Comparison of ENCODE assay signal across 27 mouse cellular contexts in genomic region chr13:46833586-46833985, GRCm38 (mm10).
DNase-seq lines count a peak whose midpoint lies in the region; ATAC-seq lines count a peak whose summit lies in the region.
"Had no signal": no experiment of that assay in that cellular context is flagged by ENCODE, and none has a peak within 500 bp of the region (broad histone marks: within the 10 kb centered on the region; RNA-seq: fewer than 3 reads in every experiment).

No protein-coding gene starts in this region.

- H3K9ac ChIP-seq in embryonic facial prominence, embryonic 13.5 days = no peak overlapping the region
- no peak overlapping the region for H3K9ac ChIP-seq in embryonic facial prominence, embryonic 15.5 days
- no peak overlapping the region for H3K9ac ChIP-seq in hindbrain, embryonic 13.5 days
- H3K9ac ChIP-seq: embryonic facial prominence, embryonic 12.5 days; forebrain, embryonic 12.5 days had no signal

- H3K27me3 ChIP-seq in embryonic facial prominence, embryonic 13.5 days = no peaks in the 10 kb centered on the region
- no peaks in the 10 kb centered on the region for H3K27me3 ChIP-seq in embryonic facial prominence, embryonic 10.5 days (replicated peaks; ENCODE audit: low read depth, poor library complexity, severe bottlenecking)
- H3K27me3 ChIP-seq in embryonic facial prominence, embryonic 15.5 days = no peaks in the 10 kb centered on the region
- no peaks in the 10 kb centered on the region for H3K27me3 ChIP-seq in hindbrain, embryonic 13.5 days
- H3K27me3 ChIP-seq: CH12.LX; embryonic facial prominence, embryonic 12.5 days; forebrain, embryonic 12.5 days; Patski had no signal

- 44% methylated on average over 5 of the region's 5 CpGs for WGBS in embryonic facial prominence, embryonic 13.5 days
- WGBS in embryonic facial prominence, embryonic 10.5 days = 86% methylated on average over 5 of the region's 5 CpGs
- WGBS in embryonic facial prominence, embryonic 15.5 days = 44% methylated on average over 5 of the region's 5 CpGs
- WGBS in hindbrain, embryonic 13.5 days = 88% methylated on average over 5 of the region's 5 CpGs

- H3K4me3 ChIP-seq in embryonic facial prominence, embryonic 13.5 days = no peak overlapping the region
- H3K4me3 ChIP-seq in embryonic facial prominence, embryonic 10.5 days = no peak overlapping the region
- H3K4me3 ChIP-seq in embryonic facial prominence, embryonic 15.5 days (replicated peaks) = no peak overlapping the region
- H3K4me3 ChIP-seq in hindbrain, embryonic 13.5 days = no peak overlapping the region
- H3K4me3 ChIP-seq: embryonic facial prominence, embryonic 12.5 days; erythroblast, embryonic 14.5 days; forebrain, embryonic 10.5 days; forebrain, embryonic 12.5 days had no signal

- no peak for ATAC-seq in embryonic facial prominence, embryonic 13.5 days (ENCODE audit: insufficient number of reproducible peaks, insufficient read depth, low FRiP score, low TSS enrichment, low read depth)
- peak; percentile 70 for ATAC-seq in embryonic facial prominence, embryonic 15.5 days (ENCODE audit: insufficient number of reproducible peaks, low FRiP score, low TSS enrichment, low read depth)
- ATAC-seq in hindbrain, embryonic 13.5 days (ENCODE audit: low FRiP score) = no peak
- ATAC-seq: activated CD4-positive, CD25-positive, alpha-beta regulatory T cell, adult 4 months; CD4-positive, CD25-positive, alpha-beta regulatory T cell, adult 4 months; forebrain, embryonic 14.5 days; forebrain, embryonic 16.5 days; Patski had no signal

- peak overlapping the region; percentile 41; the same call in 1 of the 2 replicates for H3K27ac ChIP-seq in embryonic facial prominence, embryonic 13.5 days
- H3K27ac ChIP-seq in embryonic facial prominence, embryonic 10.5 days (replicated peaks) = no peak overlapping the region
- 0 out of 2 replicates have a peak overlapping the region, but pooled peaks have one; percentile 60 for H3K27ac ChIP-seq in embryonic facial prominence, embryonic 15.5 days (replicated peaks)
- no peak overlapping the region for H3K27ac ChIP-seq in hindbrain, embryonic 13.5 days
- H3K27ac ChIP-seq: forebrain, embryonic 10.5 days; forebrain, embryonic 12.5 days had no signal

- DNase-seq in embryonic facial prominence, embryonic 10.5 days (ENCODE audit: low spot score) = no peak
- DNase-seq in right cerebral cortex, adult 18-20 months = peak; percentile 20
- no peak for DNase-seq in right cerebral cortex, postnatal 4 days
- DNase-seq: adrenal gland, adult 8-10 months; adrenal gland, postnatal 14 days; adrenal gland, postnatal 36 days; cerebellum, adult 11 months; cerebellum, adult 18-20 months; cerebellum, adult 8-10 months; cerebellum, adult 9-11 months; cerebellum, postnatal 14 days; cerebellum, postnatal 36 days; embryo, embryonic 11 days had no signal

- H3K36me3 ChIP-seq in embryonic facial prominence, embryonic 13.5 days = peaks cover 43% of the 10 kb centered on the region
- peaks cover 79% of the 10 kb centered on the region for H3K36me3 ChIP-seq in embryonic facial prominence, embryonic 10.5 days (replicated peaks)
- H3K36me3 ChIP-seq in embryonic facial prominence, embryonic 15.5 days = peaks cover 28% of the 10 kb centered on the region
- peaks cover 30% of the 10 kb centered on the region for H3K36me3 ChIP-seq in hindbrain, embryonic 13.5 days
- H3K36me3 ChIP-seq: G1E had no signal

- no peaks in the 10 kb centered on the region for H3K9me3 ChIP-seq in embryonic facial prominence, embryonic 13.5 days
- peaks cover 20% of the 10 kb centered on the region; the same call in 1 of the 2 replicates for H3K9me3 ChIP-seq in embryonic facial prominence, embryonic 10.5 days
- no peaks in the 10 kb centered on the region for H3K9me3 ChIP-seq in embryonic facial prominence, embryonic 15.5 days (replicated peaks)
- H3K9me3 ChIP-seq in hindbrain, embryonic 13.5 days = peaks cover 12% of the 10 kb centered on the region; the same call in 1 of the 2 replicates
- H3K9me3 ChIP-seq: G1E had no signal

- no peaks in the 10 kb centered on the region; the same call in 1 of the 2 replicates for H3K4me1 ChIP-seq in embryonic facial prominence, embryonic 13.5 days
- no peaks in the 10 kb centered on the region for H3K4me1 ChIP-seq in embryonic facial prominence, embryonic 10.5 days
- no peaks in the 10 kb centered on the region for H3K4me1 ChIP-seq in embryonic facial prominence, embryonic 15.5 days
- no peaks in the 10 kb centered on the region for H3K4me1 ChIP-seq in hindbrain, embryonic 13.5 days (replicated peaks)
- H3K4me1 ChIP-seq: embryonic facial prominence, embryonic 12.5 days; forebrain, embryonic 10.5 days; forebrain, embryonic 12.5 days had no signal

- no peak overlapping the region for H3K4me2 ChIP-seq in embryonic facial prominence, embryonic 13.5 days
- H3K4me2 ChIP-seq in embryonic facial prominence, embryonic 15.5 days (replicated peaks) = peak overlapping the region; percentile 19; the same call in 1 of the 2 replicates
- H3K4me2 ChIP-seq in hindbrain, embryonic 13.5 days = no peak overlapping the region
- H3K4me2 ChIP-seq: embryonic facial prominence, embryonic 12.5 days; forebrain, embryonic 12.5 days had no signal

Comparison
In these comparisons a context has a peak if more than half of its experiments do, and no peak if none do; other contexts are left out.
1. H3K27ac ChIP-seq: peak in embryonic facial prominence, embryonic 13.5 days (single experiment) and embryonic facial prominence, embryonic 15.5 days (single experiment); none in embryonic facial prominence, embryonic 10.5 days (single experiment) and hindbrain, embryonic 13.5 days (single experiment).